Mouse (Mus musculus) forebrain, embryonic 16.5 days (tissue): ENCODE results near the gene Taf6. TPM values are rescaled to one million over a fixed set of nuclear protein-coding genes. Genes with fewer than 3 reads are reported as not detected.
A peak's percentile ranks its signal among the peaks of the same experiment; 100 is the strongest.

Experiments
- ATAC-seq: fragments of 200-750 bp; cut with Nextera tagmentation; 2 replicates; pipeline ENCODE4 v1.8.0; 2017; ENCODE audit warnings: mild to moderate bottlenecking, moderate library complexity
- H3K27ac ChIP-seq: fragments of 300-500 bp; sonication (generic); 2 replicates; pipeline ENCODE4 v1.5.1; 2014; ENCODE audit warnings: low read length, control low read depth
- H3K27me3 ChIP-seq: fragments of 300-500 bp; sonication (generic); replicated peaks from 2 replicates; pipeline ENCODE4 v1.6.1; 2014; ENCODE audit warnings: low read length; ENCODE audit not compliant: control insufficient read depth, insufficient read depth
- H3K36me3 ChIP-seq: fragments of 300-500 bp; sonication (generic); 2 replicates; pipeline ENCODE4 v1.6.1; 2014; ENCODE audit not compliant: control insufficient read depth, insufficient read depth
- H3K4me1 ChIP-seq: fragments of 300-500 bp; sonication (generic); replicated peaks from 2 replicates; pipeline ENCODE4 v1.6.1; 2014; ENCODE audit warnings: low read length; ENCODE audit not compliant: control insufficient read depth, insufficient read depth
- H3K4me2 ChIP-seq: fragments of 300-500 bp; sonication (generic); 2 replicates; pipeline ENCODE4 v1.6.1; 2014; ENCODE audit warnings: mild to moderate bottlenecking, low read length, control low read depth
- H3K4me3 ChIP-seq: fragments of 300-500 bp; sonication (generic); replicated peaks from 2 replicates; pipeline ENCODE4 v1.5.1; 2014; ENCODE audit warnings: mild to moderate bottlenecking, low read length, control low read depth
- H3K9ac ChIP-seq: fragments of 300-500 bp; sonication (generic); replicated peaks from 2 replicates; pipeline ENCODE4 v1.6.1; 2014; ENCODE audit warnings: low read depth, low read length, control low read depth
- H3K9me3 ChIP-seq: fragments of 300-500 bp; sonication (generic); 2 replicates; pipeline ENCODE4 v1.6.1; 2016; ENCODE audit warnings: low read length; ENCODE audit not compliant: control insufficient read depth
- WGBS: fragments of 180-500 bp; shearing (Covaris S2); extraction: QIAGEN DNeasy Blood & Tissue Kit; methylation state at CpG from one replicate; pipeline ENCODE4 v1.1.7; 2014; 5-methylcytosine and 5-hydroxymethylcytosine counted together
- polyA plus RNA-seq: library from polyadenylated mRNA; unstranded; fragments of >200 nt; fragmentation: Nextera tagmentation; extraction: Ambion mirVana; gene quantifications from 2 replicates; pipeline ENCODE4 v1.2.1, GENCODE M21; 2015

Taf6 gene
- polyA plus RNA-seq, 1 experiment from 2014 or later = 87.6 TPM

GRCm38 (mm10) chr5:138193771-138194727 is 6.8 kb upstream of the Taf6 start, which contains the start of gene Mblac1:
Mblac1 (plus strand) TSS chr5:138194314.
- WGBS = 5% methylated on average over 49 of the region's 54 CpGs
- ATAC-seq = peak; percentile 82
- Histone ChIP-seq H3K4me3 (peak within 1 kb of the TSS; percentile 66), H3K4me2 (peak within 1 kb of the TSS; percentile 80), H3K9me3 (no peaks in the 10 kb centered on the region), H3K4me1 (peaks cover 11% of the 10 kb centered on the region), H3K36me3 (no peaks in the 10 kb centered on the region; the same call in 1 of the 2 replicates), H3K9ac (peak within 1 kb of the TSS; percentile 86), H3K27ac (peak within 1 kb of the TSS; percentile 84), H3K27me3 (no peaks in the 10 kb centered on the region)

- H3K4me3 ChIP-seq = peak overlapping the region; percentile 68
- H3K4me1 ChIP-seq = peaks cover 14% of the 10 kb centered on the region
- peaks cover 4% of the 10 kb centered on the region; the same call in 1 of the 2 replicates for H3K36me3 ChIP-seq
- H3K4me2 ChIP-seq = peak overlapping the region; percentile 90
- peak overlapping the region; percentile 84 for H3K9ac ChIP-seq
- under 1% methylated on average over 10 of the region's 10 CpGs for WGBS
- ATAC-seq = peak; percentile 93
- no peaks in the 10 kb centered on the region for H3K27me3 ChIP-seq
- H3K9me3 ChIP-seq = no peaks in the 10 kb centered on the region
- H3K27ac ChIP-seq = peak overlapping the region; percentile 78
Measured at GRCm38 (mm10) chr5:138187661-138188306, 533 bp upstream of the Taf6 start.

GRCm38 (mm10) chr5:138173217-138173616 is 14.0 kb downstream of the Taf6 start:
- H3K4me3 ChIP-seq = no peak overlapping the region
- WGBS = 83% methylated on average over 3 of the region's 3 CpGs
- H3K4me1 ChIP-seq = peaks cover 26% of the 10 kb centered on the region
- H3K4me2 ChIP-seq = no peak overlapping the region
- H3K27ac ChIP-seq = no peak overlapping the region
- ATAC-seq = no peak
- no peak overlapping the region for H3K9ac ChIP-seq
- peaks cover 7% of the 10 kb centered on the region for H3K36me3 ChIP-seq
- no peaks in the 10 kb centered on the region for H3K9me3 ChIP-seq
- H3K27me3 ChIP-seq = no peaks in the 10 kb centered on the region

- peaks cover 26% of the 10 kb centered on the region for H3K4me1 ChIP-seq
- H3K4me2 ChIP-seq = peak within 1 kb of the TSS; percentile 84
- H3K4me3 ChIP-seq = peak within 1 kb of the TSS; percentile 87
- H3K9me3 ChIP-seq = no peaks in the 10 kb centered on the region
- peaks cover 13% of the 10 kb centered on the region for H3K36me3 ChIP-seq
- no peaks in the 10 kb centered on the region for H3K27me3 ChIP-seq
- H3K27ac ChIP-seq = peak within 1 kb of the TSS; percentile 98
- H3K9ac ChIP-seq = peak within 1 kb of the TSS; percentile 82
- ATAC-seq = peak; percentile 93
- WGBS = 0% methylated on average over 54 of the region's 54 CpGs
Measured at GRCm38 (mm10) chr5:138171695-138172491, 15.4 kb downstream of the Taf6 start, which contains the start of the genes Ap4m1 and Mcm7. Ap4m1 (plus strand) TSS chr5:138172002. Mcm7 (minus strand) TSS chr5:138172422.

GRCm38 (mm10) chr5:138170936-138171561 is 16.2 kb downstream of the Taf6 start:
- peak overlapping the region; percentile 98 for H3K27ac ChIP-seq
- under 1% methylated on average over 47 of the region's 47 CpGs for WGBS
- peaks cover 19% of the 10 kb centered on the region; the same call in 1 of the 2 replicates for H3K36me3 ChIP-seq
- ATAC-seq = peak; percentile 80
- peak overlapping the region; percentile 82 for H3K9ac ChIP-seq
- H3K4me3 ChIP-seq = peak overlapping the region; percentile 87
- H3K4me2 ChIP-seq = peak overlapping the region; percentile 84
- H3K4me1 ChIP-seq = peaks cover 26% of the 10 kb centered on the region
- H3K9me3 ChIP-seq = no peaks in the 10 kb centered on the region
- H3K27me3 ChIP-seq = no peaks in the 10 kb centered on the region

- no peaks in the 10 kb centered on the region for H3K9me3 ChIP-seq
- no peak overlapping the region for H3K9ac ChIP-seq
- no peak overlapping the region for H3K27ac ChIP-seq
- no peak for ATAC-seq
- H3K4me3 ChIP-seq = no peak overlapping the region
- H3K4me2 ChIP-seq = no peak overlapping the region
- peaks cover 27% of the 10 kb centered on the region for H3K4me1 ChIP-seq
- H3K36me3 ChIP-seq = peaks cover 48% of the 10 kb centered on the region
- 82% methylated on average over 8 of the region's 8 CpGs for WGBS
- H3K27me3 ChIP-seq = no peaks in the 10 kb centered on the region
Measured at GRCm38 (mm10) chr5:138165594-138165993, 21.7 kb downstream of the Taf6 start.

- Histone ChIP-seq H3K9me3 (no peaks in the 10 kb centered on the region), H3K36me3 (peaks cover 48% of the 10 kb centered on the region), H3K4me2 (no peak overlapping the region), H3K4me1 (peaks cover 21% of the 10 kb centered on the region), H3K27me3 (no peaks in the 10 kb centered on the region), H3K4me3 (no peak overlapping the region), H3K27ac (no peak overlapping the region), H3K9ac (no peak overlapping the region)
- ATAC-seq = no peak
- 62% methylated on average over 10 of the region's 10 CpGs for WGBS
Measured at GRCm38 (mm10) chr5:138163610-138164009, 23.6 kb downstream of the Taf6 start.

- H3K9ac ChIP-seq = no peak overlapping the region
- H3K4me1 ChIP-seq = peaks cover 21% of the 10 kb centered on the region
- H3K4me2 ChIP-seq = no peak overlapping the region
- no peak overlapping the region for H3K27ac ChIP-seq
- no peak for ATAC-seq
- H3K36me3 ChIP-seq = peaks cover 45% of the 10 kb centered on the region
- H3K9me3 ChIP-seq = no peaks in the 10 kb centered on the region
- no peak overlapping the region for H3K4me3 ChIP-seq
- H3K27me3 ChIP-seq = no peaks in the 10 kb centered on the region
- WGBS = 71% methylated on average over 6 of the region's 6 CpGs
Measured at GRCm38 (mm10) chr5:138163046-138163445, 24.2 kb downstream of the Taf6 start.
